Mouse (Mus musculus) gastrocnemius, adult 2 months (tissue): ENCODE measurements at regions not wholly inside any gene's neighbourhood (a gene's known extent, or its start where the extent isn't known, plus 50 kb on each side); places are given as distances from the start of the nearest gene placed in this dataset.

Experiments used
- DNase-seq: peaks from one replicate; pipeline ENCODE4 v3.0.0; 2022
- H3K27ac ChIP-seq: fragments of 200-600 bp; 2 replicates; pipeline ENCODE4 v1.8.1; 2022; ENCODE audit warnings: mild to moderate bottlenecking
- H3K4me3 ChIP-seq: fragments of 200-600 bp; 2 replicates; pipeline ENCODE4 v1.8.1; 2022; ENCODE audit warnings: mild to moderate bottlenecking, moderate library complexity
- CTCF ChIP-seq: fragments of 200-600 bp; IDR thresholded peaks from 2 replicates; pipeline ENCODE4 v1.8.1; 2022; ENCODE audit warnings: antibody characterized with exemption, mild to moderate bottlenecking, moderate library complexity
- intact Hi-C: fragments of 180-260 bp; cut with DNase I; formaldehyde crosslinking; loops from one replicate; pipeline ENCODE4 v1.15.1; 2025

DNA sequence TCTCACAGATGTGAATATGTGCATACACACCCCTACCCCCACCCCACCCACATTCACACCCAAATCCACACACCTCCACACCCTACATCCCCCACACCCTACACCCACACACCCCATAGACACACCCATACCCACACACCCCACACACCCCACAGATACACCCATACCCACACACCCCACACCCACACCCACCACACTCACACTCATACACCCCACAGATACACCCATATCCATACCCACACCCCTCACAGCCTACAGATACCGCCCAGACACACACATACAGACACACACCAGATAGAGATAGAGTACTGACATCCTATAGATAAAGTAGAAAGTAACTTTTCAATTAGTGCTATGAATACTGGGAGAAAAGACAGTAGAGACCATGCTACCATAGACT is 108.6 kb upstream of the Ddhd1 start:
- no peak overlapping the region for H3K27ac ChIP-seq
- H3K4me3 ChIP-seq = no peak overlapping the region
- no peak for DNase-seq
- intact Hi-C loops = no loop called here
- no peak for TF ChIP-seq CTCF

GRCm38 (mm10) chr14:45772665-45773277 is 114.8 kb upstream of the Ddhd1 start:
- DNase-seq = peak; percentile 68
- intact Hi-C loops = loop anchor here (5.0 kb wide), 3 partner anchors 205 to 950 kb away; no protein-coding TSS in a partner anchor
- Histone ChIP-seq H3K27ac (peak overlapping the region; percentile 41; the same call in 1 of the 2 replicates), H3K4me3 (peak overlapping the region; percentile 58)
- TF ChIP-seq CTCF = peak; percentile 98

- Histone ChIP-seq H3K4me3 (no peak overlapping the region), H3K27ac (peak overlapping the region; percentile 41; the same call in 1 of the 2 replicates)
- intact Hi-C loops = loop anchor here (5.0 kb wide), 3 partner anchors 206 to 949 kb away; no protein-coding TSS in a partner anchor
Observed at GRCm38 (mm10) chr14:45773326-45773725, 115.4 kb upstream of the Ddhd1 start.

DNA sequence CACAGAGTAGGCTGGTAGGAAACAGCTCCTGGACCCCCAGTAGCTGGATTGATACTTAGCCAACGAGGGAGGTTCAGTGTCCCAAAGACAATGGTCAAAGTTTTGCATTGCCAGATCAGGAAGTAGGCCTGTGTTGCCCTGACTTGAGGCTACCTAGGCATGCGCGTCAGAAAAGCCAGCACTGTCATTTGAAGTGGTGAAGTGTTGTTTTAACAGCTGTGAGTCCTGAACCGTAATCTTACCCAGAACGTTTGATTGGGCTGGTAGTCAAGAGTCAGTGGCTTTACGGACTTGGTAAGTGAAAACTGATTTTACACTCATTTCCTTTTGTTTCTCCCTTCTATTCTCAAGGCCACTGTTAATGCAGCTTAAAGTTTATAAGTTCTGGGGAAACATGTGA is 123.9 kb upstream of the Ddhd1 start:
- H3K4me3 ChIP-seq = no peak overlapping the region
- intact Hi-C loops = no loop called here
- no peak overlapping the region for H3K27ac ChIP-seq
- DNase-seq = no peak
- no peak for TF ChIP-seq CTCF

More at GRCm38 (mm10) chr14:45773326-45773725, 115.4 kb upstream of the Ddhd1 start:
- TF ChIP-seq CTCF = no peak
- no peak for DNase-seq

DNA sequence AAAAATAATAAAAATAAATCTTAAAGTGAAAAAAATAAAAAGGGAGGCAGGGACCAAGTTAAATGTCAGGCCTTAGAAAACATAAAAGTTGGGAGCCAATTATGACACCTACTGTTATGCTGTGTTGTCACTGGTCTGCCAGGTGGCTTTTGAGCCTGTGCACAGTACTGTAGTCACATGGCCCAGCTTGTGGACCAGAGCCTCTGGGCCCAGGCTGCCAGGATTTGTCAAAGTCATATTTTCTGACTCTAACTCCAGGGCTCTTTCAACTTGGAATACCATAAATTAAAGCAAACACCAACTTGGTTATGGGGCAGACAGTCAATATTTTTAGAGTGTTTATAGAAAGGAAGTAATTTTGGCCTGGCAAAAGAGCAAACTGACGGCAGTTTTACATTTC is 137.0 kb upstream of the Ddhd1 start:
- no peak for TF ChIP-seq CTCF
- H3K27ac ChIP-seq = no peak overlapping the region
- no peak for DNase-seq
- no peak overlapping the region for H3K4me3 ChIP-seq
- intact Hi-C loops = no loop called here

DNA sequence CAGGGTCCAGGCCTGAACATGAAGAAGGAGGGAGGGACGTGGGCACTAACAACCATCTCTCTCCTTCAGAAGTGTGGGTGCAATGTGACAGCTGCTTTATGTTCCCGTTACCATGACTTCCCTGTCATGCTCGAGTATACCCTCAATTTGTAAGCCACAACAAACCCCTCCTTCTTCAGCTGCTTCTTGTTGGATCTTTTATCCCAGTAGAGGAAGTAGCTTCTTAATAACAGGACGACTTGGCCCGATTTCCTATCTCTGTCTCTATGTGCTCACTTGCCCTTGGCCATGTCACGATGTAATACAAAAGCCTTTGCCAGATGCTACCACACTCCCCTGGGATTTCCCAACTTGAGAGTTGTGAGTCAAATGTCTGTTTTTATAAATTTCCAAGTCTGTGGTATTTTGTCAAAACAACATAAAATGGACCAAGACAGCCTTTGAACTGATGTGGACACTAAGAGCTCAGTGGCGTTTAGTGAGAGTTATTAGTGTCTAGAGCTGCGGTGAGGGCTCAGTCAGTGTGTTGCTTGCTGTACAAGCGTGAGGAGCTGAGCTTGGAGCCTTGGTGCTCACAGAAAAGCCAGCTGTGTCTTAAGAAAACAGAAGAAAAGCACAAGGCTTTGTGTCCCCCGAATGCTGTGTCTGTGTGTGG is 138.8 kb upstream of the Ddhd1 start:
- intact Hi-C loops = no loop called here
- no peak for TF ChIP-seq CTCF
- peak overlapping the region; percentile 58 for H3K27ac ChIP-seq

GRCm38 (mm10) chr14:45797320-45797696 is 139.4 kb upstream of the Ddhd1 start:
- TF ChIP-seq CTCF = no peak
- no peak overlapping the region for H3K4me3 ChIP-seq
- peak overlapping the region; percentile 58 for H3K27ac ChIP-seq
- no peak for DNase-seq
- intact Hi-C loops = no loop called here

More for the DNA sequence above, 138.8 kb upstream of the Ddhd1 start:
- peak; percentile 48 for DNase-seq
- H3K4me3 ChIP-seq = no peak overlapping the region

- no peak for DNase-seq
- intact Hi-C loops = no loop called here
- Histone ChIP-seq H3K4me3 (no peak overlapping the region), H3K27ac (no peak overlapping the region)
- no peak for TF ChIP-seq CTCF
Observed at GRCm38 (mm10) chr14:45799286-45799685, 141.3 kb upstream of the Ddhd1 start.

GRCm38 (mm10) chr14:45805950-45806349 is 148.0 kb upstream of the Ddhd1 start:
- intact Hi-C loops = no loop called here
- DNase-seq = no peak
- Histone ChIP-seq H3K4me3 (no peak overlapping the region), H3K27ac (no peak overlapping the region)
- no peak for TF ChIP-seq CTCF

- no peak for DNase-seq
- TF ChIP-seq CTCF = no peak
- intact Hi-C loops = no loop called here
Observed at GRCm38 (mm10) chr14:45806726-45807280, 148.9 kb upstream of the Ddhd1 start.

DNA sequence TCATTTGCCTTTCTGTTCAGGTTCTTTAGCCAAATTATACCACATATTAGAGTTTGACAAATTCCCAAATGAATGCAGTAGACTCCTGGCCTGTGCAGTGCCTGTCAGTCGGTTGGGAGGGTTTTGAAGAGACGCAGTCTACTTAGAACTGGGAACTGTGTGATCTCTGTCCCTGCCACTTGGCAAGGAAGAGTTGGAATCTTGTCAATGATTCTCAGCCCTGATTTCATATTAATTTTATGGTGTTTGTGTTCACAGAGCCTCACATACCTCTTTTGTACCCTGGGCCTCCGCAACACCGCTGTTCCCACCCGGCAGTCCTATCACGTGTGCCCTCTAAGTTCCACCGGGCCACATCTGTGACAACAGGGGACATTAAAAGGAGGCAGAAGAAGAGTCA is 149.8 kb upstream of the Ddhd1 start:
- H3K4me3 ChIP-seq = no peak overlapping the region
- H3K27ac ChIP-seq = no peak overlapping the region
- TF ChIP-seq CTCF = no peak
- intact Hi-C loops = no loop called here
- no peak for DNase-seq

More at GRCm38 (mm10) chr14:45806726-45807280, 148.9 kb upstream of the Ddhd1 start:
- H3K27ac ChIP-seq = no peak overlapping the region
- no peak overlapping the region for H3K4me3 ChIP-seq

- H3K27ac ChIP-seq = no peak overlapping the region
- no peak overlapping the region for H3K4me3 ChIP-seq
- intact Hi-C loops = no loop called here
- no peak for TF ChIP-seq CTCF
- no peak for DNase-seq
Observed at GRCm38 (mm10) chr14:45809491-45809890, 151.5 kb upstream of the Ddhd1 start.

GRCm38 (mm10) chr14:45810101-45810500 is 152.2 kb upstream of the Ddhd1 start:
- Histone ChIP-seq H3K27ac (no peak overlapping the region), H3K4me3 (no peak overlapping the region)
- intact Hi-C loops = no loop called here
- DNase-seq = no peak
- TF ChIP-seq CTCF = no peak
